Mouse (Mus musculus) erythroblast, embryonic 14.5 days (primary cell): Measurements from ENCODE around the gene Wdr86. TPM values are rescaled to one million over a fixed set of nuclear protein-coding genes. Genes with fewer than 3 reads are reported as not detected.
"Not testable (repeated sequence)": the region's sequence is repeated elsewhere in the genome, so short reads cannot be mapped to it uniquely, and the experiment has no call there.

Experiments used
- H3K27me3 ChIP-seq: 2 replicates; pipeline ENCODE4 v1.6.1; 2012; ENCODE audit warnings: inconsistent platforms; ENCODE audit not compliant: control insufficient read depth
- H3K36me3 ChIP-seq: 2 replicates; pipeline ENCODE4 v1.6.1; 2012; ENCODE audit warnings: mild to moderate bottlenecking, inconsistent platforms; ENCODE audit not compliant: control insufficient read depth
- H3K4me1 ChIP-seq: 2 replicates; pipeline ENCODE4 v1.6.1; 2012; ENCODE audit warnings: inconsistent platforms; ENCODE audit not compliant: control insufficient read depth
- H3K4me3 ChIP-seq: replicated peaks from 2 replicates; pipeline ENCODE3; 2012; ENCODE audit warnings: moderate library complexity, mild to moderate bottlenecking, inconsistent platforms
- H3K9me3 ChIP-seq: 2 replicates; pipeline ENCODE4 v1.6.1; 2012; ENCODE audit warnings: low read length, inconsistent platforms, mixed read lengths; ENCODE audit not compliant: control insufficient read depth
- GATA1 ChIP-seq: IDR thresholded peaks from 2 replicates; pipeline ENCODE4 v1.6.1; 2012; ENCODE audit warnings: low read length, inconsistent platforms, mixed read lengths
- TAL1 ChIP-seq: IDR thresholded peaks from 3 replicates; pipeline ENCODE4 v1.6.1; 2012; ENCODE audit warnings: low read length, inconsistent platforms, mixed read lengths
- polyA plus RNA-seq: library from polyadenylated mRNA; stranded (reverse); fragments of >175 nt; gene quantifications from 2 replicates; pipeline ENCODE4 v1.2.3, GENCODE M21; 2012

The Wdr86 gene
- polyA plus RNA-seq, result not detected in 2 replicates

DNA sequence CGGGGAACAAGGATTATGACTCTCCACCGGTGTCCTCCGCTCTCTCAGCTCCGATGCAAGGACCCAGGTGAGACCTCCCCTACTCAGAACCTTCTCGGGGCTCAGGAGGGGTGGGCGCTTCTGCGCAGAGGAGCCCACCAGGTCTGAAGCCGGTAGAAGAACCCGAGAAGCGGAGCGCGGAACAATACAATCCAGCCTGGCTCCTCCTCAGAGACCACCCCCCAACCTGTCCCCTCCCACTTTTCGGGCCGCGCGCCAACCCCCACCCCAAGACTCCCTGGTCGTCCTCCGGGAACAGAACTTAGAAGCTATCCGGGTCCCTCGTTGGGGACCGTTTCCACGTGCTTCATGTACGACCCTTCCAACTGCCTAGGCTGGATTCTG lies at the start of gene Wdr86:
Wdr86 (minus strand) TSS at position 240 of the 384 bp plus-strand sequence.
- H3K9me3 ChIP-seq, result no peaks in the 10 kb centered on the region
- TF ChIP-seq GATA1, result no peak
- no peak for TF ChIP-seq TAL1
- peaks cover 44% of the 10 kb centered on the region for H3K27me3 ChIP-seq
- H3K4me1 ChIP-seq, result peaks cover 8% of the 10 kb centered on the region
- no peaks in the 10 kb centered on the region for H3K36me3 ChIP-seq
- H3K4me3 ChIP-seq, result no peak within 1 kb of the TSS

DNA sequence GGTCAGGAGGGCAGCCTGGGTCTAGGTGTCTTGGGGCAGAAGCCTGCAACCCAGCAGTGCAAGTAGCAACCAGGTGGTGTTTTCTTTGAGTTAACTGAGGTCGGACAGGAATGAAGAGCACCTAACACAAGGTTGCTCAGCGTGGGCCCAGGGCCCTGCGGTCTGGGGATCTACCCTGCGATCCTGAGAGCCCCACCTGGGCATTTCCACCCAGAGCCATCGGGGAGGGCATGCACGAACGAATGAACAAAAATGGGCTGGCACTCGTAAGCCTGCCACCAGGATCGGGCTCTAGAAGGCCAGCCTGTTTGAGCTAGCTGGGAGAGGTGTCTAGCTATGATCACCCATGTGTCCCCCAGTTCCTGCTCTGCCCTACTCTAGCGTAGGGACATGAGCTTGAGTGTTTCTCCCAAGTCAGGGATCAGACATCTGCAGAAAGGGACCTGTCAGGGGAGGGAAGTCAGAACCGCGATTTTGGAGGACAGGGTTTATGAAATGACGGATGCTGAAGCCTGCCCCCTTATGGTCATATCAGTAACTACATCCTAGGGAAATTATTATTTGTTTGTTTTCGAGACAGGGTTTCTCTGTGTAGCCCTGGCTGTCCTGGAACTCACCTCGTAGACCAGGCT lies 49.5 kb upstream of the Wdr86 start:
- H3K9me3 ChIP-seq, result peaks cover 3% of the 10 kb centered on the region
- H3K36me3 ChIP-seq, result no peaks in the 10 kb centered on the region
- TF ChIP-seq TAL1 (no peak), GATA1 (no peak)
- H3K4me1 ChIP-seq, result 0 out of 2 replicates have a peak, but pooled peaks cover 2% of the 10 kb centered on the region
- peaks cover 19% of the 10 kb centered on the region for H3K27me3 ChIP-seq
- H3K4me3 ChIP-seq, result no peak overlapping the region

DNA sequence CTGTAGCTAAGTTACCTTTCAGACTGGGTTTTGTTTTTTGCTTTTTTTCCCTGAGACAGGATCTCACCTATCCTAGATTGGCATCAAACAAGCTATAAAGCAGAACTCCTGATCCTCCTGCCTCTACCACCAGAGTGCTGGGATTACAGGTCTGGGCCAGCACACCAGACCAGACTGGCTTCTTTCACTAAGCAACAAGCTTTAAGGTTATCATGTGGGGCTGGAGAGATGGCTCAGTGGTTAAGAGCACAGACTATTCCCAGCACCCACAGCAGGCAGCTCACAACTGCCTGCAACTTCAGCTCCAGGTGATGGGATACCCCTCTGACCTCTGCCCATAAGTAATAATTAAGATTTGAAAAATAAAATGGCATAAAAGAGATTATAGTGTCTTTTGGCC lies 48.8 kb upstream of the Wdr86 start:
- TF ChIP-seq TAL1, result no peak
- no peak for TF ChIP-seq GATA1
- peaks cover 19% of the 10 kb centered on the region for H3K27me3 ChIP-seq
- no peak overlapping the region for H3K4me3 ChIP-seq
- H3K9me3 ChIP-seq, result peaks cover 6% of the 10 kb centered on the region
- no peaks in the 10 kb centered on the region for H3K36me3 ChIP-seq
- H3K4me1 ChIP-seq, result 0 out of 2 replicates have a peak, but pooled peaks cover 2% of the 10 kb centered on the region

DNA sequence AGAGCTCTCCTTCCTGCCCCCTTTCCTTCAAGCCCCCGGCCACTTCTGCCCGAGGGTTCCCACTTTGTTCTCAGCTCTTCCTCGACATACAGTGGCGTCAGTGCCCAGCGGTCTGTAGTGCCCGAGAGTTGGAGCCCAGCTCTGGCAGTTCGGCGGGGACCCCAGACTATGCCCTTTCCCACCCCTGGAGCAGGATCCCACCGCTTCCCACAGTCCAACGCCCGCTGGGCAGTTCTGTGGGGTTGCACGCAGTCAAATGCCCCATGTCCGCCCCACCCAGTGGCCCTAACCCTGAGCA lies 48.3 kb upstream of the Wdr86 start:
- H3K27me3 ChIP-seq, result peaks cover 19% of the 10 kb centered on the region
- H3K9me3 ChIP-seq, result peaks cover 6% of the 10 kb centered on the region
- H3K36me3 ChIP-seq, result no peaks in the 10 kb centered on the region
- TF ChIP-seq GATA1 (no peak), TAL1 (no peak)
- 0 out of 2 replicates have a peak, but pooled peaks cover 2% of the 10 kb centered on the region for H3K4me1 ChIP-seq
- no peak overlapping the region for H3K4me3 ChIP-seq

DNA sequence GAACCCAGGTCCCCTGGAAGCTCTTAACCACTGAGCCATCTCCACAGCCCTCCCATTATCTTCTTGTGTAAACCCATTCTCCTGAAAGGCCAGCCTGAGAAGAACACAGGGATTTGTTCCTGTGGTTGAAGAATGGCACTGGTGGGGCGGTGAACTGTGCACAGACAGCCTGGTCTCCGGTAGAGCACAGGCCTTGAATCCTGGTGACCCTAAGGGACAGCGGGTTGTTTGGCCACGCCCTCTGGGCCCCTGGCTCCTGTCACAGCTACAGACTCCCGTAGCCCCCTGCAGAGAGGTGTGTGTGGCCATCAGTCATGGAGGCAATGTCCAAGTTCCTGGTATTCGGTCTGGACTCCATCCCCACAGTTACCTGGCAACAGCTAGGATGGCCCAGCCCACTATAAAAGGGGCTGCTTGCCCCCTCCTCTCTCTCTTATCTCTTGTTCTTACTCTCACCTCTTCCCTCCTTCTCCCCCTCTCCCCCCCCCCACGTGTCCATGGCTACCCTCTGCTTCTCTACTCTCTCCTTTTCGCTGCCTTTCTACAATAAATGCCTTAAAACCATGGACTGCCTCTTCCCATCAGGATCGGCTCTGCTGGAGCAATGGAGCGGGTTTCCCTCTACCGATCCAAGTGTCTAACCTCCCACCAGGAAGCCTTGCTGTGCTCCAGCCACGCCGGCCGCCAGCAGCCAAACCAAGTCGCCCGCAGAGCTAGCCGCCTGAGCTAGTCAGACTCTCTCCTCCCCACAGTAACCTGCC lies 47.7 kb upstream of the Wdr86 start:
- 0 out of 2 replicates have a peak, but pooled peaks cover 2% of the 10 kb centered on the region for H3K4me1 ChIP-seq
- H3K27me3 ChIP-seq, result peaks cover 19% of the 10 kb centered on the region

DNA sequence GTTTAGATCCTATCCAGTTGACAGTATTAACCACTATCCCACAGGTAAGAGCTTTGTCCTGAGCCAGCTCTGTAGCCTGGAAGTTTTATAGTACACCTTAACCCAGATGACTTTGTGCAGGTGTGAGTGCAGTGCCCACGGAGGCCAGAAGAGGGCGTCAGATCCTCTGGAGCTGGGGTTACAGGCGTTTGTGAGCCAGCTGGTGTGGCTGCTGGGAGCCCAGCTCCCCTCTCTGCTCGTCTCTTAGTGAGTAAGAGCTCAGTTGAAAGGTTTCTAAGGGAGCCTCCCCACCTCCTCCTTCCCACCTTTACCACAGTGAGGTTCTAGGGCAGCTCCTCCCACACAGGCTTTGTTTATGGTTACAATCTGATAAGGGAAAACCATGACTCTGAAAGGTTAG lies 46.2 kb upstream of the Wdr86 start:
- Histone ChIP-seq H3K4me3 (no peak overlapping the region), H3K27me3 (peaks cover 19% of the 10 kb centered on the region), H3K9me3 (peaks cover 6% of the 10 kb centered on the region), H3K4me1 (0 out of 2 replicates have a peak, but pooled peaks cover 2% of the 10 kb centered on the region), H3K36me3 (no peaks in the 10 kb centered on the region)
- TF ChIP-seq GATA1 (no peak), TAL1 (no peak)

More for the DNA sequence above, 47.7 kb upstream of the Wdr86 start:
- no peak for TF ChIP-seq TAL1
- no peak for TF ChIP-seq GATA1
- no peaks in the 10 kb centered on the region for H3K36me3 ChIP-seq
- peaks cover 6% of the 10 kb centered on the region for H3K9me3 ChIP-seq
- no peak overlapping the region for H3K4me3 ChIP-seq

DNA sequence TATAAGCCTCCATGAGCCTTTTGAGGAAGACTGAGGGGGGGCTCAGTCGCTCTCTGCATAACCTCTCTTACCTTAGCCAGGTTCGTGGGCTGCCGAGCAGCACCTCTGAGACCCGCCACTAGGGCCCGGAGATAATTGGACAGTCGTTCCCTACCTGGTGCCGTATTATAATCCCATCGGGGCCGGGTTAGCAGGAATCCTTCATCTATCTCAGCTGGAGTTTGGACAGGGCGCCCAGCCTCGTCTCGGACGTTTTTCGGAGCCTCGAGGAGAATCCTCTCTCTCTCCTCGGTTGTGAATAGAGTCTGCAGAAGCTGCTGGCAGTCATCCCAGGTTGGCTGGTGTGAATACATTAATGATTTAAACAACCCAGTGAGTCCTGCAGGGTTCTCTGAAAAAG lies 44.0 kb upstream of the Wdr86 start:
- not testable (repeated sequence) for H3K4me1 ChIP-seq, H3K36me3 ChIP-seq, H3K4me3 ChIP-seq, H3K9me3 ChIP-seq
- peaks cover 14% of the 10 kb centered on the region for H3K27me3 ChIP-seq

DNA sequence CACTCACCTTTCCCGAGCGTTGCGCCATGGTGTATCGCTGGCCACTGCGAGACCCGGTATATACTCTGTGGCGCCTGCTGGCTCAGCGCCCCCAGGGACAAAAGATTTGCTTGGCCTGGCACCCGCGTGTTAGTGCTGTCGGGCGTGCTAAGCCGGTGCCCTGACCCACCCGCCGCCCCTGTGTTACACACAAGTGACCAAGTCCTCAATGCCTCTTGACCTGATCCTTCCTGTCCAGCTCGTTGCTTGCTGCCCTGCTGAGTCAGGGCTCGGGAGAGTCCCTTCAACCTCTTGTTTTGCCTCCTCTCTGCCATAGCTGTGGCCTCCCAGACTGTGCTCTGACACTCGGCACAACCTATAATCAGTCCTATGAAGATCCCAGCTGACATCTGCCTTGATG lies 27.3 kb upstream of the Wdr86 start, which contains the start of gene Crygn:
Crygn (minus strand) TSS at position 193 of the 400 bp plus-strand sequence.
- peaks cover 4% of the 10 kb centered on the region for H3K27me3 ChIP-seq

DNA sequence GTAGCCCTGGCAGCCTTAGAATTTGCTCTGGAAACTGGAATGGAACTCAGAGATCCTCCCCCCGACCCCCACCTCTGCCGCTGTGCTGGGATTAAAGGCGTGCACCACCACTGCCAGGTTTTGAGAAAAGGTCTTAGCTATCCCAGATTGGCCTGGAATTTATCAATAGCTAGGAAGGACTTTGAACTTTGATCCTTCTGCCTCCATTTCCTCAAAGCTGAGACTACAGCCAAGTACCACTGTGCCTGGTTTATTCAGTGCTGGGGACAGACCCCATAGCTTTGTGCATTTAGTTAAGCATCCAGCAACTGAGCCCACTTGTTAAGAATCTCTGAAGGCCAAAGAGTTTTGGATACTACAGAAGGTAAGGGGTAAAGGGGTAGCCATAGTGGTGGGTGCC lies 26.4 kb upstream of the Wdr86 start:
- Histone ChIP-seq H3K9me3 (no peaks in the 10 kb centered on the region), H3K4me3 (no peak overlapping the region), H3K27me3 (peaks cover 13% of the 10 kb centered on the region), H3K36me3 (no peaks in the 10 kb centered on the region), H3K4me1 (no peaks in the 10 kb centered on the region)
- TF ChIP-seq TAL1 (no peak), GATA1 (no peak)

More for the DNA sequence above, 27.3 kb upstream of the Wdr86 start, which contains the start of gene Crygn:
- Histone ChIP-seq H3K9me3 (no peaks in the 10 kb centered on the region), H3K4me3 (no peak within 1 kb of the TSS), H3K36me3 (no peaks in the 10 kb centered on the region), H3K4me1 (no peaks in the 10 kb centered on the region)
- TF ChIP-seq GATA1, result no peak
- no peak for TF ChIP-seq TAL1
